Mouse (Mus musculus): ENCODE results near the gene Sf1.
A peak's percentile ranks its signal among the peaks of the same experiment; 100 is the strongest.

Sf1 gene

DNA sequence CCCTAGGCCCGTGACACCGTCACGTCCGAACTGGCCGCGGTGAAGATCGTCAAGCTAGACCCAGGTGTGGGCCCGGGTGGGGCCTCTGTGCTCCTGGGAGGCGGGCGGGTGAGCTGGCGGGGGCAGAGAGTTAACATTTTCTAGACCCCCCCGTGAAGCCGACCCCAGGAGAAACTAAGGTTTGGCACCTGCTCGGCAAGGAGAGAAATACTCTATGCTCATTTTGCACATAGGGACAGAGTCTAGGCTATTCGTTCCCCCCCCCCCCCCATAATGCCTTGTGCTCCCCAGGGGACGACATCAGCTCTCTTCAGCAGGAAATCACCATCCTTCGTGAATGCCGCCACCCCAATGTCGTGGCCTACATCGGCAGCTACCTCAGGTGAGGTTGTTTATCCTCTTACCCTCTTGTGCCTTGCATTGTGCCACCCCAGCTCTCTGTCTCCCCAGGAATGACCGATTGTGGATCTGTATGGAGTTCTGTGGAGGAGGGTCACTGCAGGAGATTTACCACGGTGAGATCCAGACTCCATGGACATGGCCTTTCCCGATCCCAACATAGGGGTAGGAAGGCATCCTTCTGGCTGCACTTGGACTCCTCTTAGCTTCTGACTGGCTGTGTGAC is 21.9 kb upstream of the Sf1 start:
- DNase-seq = no peak

GRCm38 (mm10) chr19:6342276-6342933 is 21.1 kb upstream of the Sf1 start:
- DNase-seq = no peak

- DNase-seq = no peak
Observed at GRCm38 (mm10) chr19:6343066-6343925, 20.2 kb upstream of the Sf1 start.

DNA sequence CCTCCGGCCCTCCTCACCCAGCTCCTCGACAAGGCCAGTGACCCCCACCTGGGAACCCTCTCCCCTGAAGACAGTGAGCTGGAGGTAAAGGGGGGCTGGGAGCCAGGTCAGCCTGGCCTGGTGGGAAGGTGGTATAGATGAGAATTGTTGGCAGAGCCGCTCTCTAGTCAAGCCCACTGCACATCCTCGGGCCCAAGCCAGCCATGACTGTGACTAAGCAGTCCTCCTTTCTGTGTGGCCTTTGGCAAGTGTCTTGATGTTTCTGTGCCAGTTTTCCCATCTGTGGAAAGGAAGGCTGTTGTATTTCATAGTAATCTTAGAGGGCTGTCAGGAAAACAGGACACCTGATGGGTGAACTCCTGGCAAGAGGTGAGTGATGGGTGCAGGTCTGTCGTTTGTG is 19.5 kb upstream of the Sf1 start:
- DNase-seq = no peak

- no peak for DNase-seq
Observed at GRCm38 (mm10) chr19:6346023-6346422, 17.5 kb upstream of the Sf1 start.

DNA sequence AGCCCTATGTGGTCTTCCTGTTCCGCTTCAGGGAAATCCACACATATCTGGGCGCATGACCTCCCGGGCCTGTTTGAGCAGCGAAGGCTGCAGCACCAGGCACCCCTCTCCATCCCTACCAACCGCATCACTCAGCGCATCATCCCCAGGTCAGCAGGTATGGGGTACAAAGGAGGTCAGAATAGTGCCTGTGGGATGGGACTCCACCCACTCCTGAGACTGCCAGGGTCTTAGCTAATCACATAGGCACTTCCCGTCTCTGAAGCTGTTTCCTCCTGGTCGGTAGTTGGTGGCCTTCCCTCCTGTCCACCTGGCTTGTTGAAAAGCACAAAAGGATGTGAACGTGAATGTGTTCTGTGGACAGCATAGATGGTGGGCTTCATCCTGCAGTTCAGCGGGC is 16.8 kb upstream of the Sf1 start:
- DNase-seq = no peak

- DNase-seq = no peak
Observed at GRCm38 (mm10) chr19:6347615-6348014, 15.9 kb upstream of the Sf1 start.

DNA sequence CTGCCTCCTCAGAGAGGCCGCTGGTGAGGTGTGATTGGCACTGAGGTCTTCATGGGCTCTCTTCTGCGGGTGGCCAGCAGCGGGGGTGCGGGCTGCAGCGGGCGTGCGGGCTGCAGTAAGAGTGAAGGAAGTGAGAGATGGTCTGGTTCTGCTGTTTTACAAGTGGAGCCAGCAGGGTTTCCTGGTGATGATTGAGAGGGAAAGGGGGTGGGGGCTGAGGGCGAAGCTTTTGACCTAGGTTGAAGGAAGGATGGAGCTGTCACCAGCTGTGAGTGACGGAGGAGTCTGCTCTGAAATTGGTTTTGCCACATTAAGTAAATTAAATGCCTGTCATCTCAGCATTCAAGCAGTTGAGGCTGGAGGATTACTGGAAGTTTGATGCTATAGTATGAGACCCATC is 14.8 kb upstream of the Sf1 start:
- no peak for DNase-seq

GRCm38 (mm10) chr19:6349215-6349983 is 14.1 kb upstream of the Sf1 start:
- DNase-seq = peak; percentile 32

DNA sequence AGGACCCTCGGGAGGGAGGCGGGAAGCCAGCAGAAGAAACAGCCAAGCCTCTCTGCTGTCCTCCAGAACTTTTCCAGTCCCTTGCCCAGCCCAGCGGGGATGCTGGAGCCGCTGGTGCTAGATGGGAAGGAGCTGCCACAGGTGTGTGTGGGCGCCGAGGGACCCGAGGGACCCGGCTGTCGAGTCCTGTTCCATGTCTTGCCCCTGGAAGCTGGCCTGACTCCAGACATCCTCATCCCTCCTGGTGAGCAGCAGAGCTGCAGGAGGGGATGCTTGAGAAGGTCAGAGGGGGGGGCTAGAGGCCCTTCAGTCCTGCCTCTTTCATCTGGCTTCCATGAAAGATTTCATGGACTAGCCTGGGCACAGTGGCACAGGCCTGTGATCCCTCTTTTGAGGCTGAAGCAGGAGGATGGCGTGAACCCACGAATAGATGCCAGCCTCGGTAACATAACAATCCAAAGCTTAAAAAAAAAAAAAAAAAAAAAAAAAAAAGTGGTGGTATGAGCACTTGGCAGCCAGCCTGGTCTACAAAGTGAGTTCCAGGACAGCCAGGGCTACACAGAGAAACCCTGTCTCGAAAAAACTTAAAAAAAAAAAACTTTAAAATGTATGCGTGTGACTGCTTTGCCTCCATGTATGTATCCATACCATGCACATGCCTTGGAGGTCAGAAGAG is 11.9 kb upstream of the Sf1 start:
- DNase-seq = no peak

DNA sequence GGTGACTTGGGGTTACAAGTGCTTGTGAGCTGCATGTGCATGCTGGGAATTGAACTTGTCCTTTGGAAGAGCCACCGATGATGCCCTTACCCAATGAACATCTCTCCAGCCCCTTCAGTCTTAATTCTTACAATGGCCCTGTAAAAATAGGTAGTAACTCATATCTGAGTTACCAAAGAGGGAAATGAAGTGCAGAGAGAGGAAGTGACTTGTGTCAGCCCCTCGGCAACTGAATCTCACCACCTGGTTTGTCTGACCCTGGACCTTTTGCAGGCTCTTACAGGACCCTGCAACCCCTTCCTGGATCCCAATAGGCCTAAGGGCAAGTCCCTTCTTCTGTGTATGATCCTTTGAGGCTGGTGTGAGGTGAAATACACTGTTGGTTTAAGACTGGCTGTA is 11.4 kb upstream of the Sf1 start:
- DNase-seq = no peak

DNA sequence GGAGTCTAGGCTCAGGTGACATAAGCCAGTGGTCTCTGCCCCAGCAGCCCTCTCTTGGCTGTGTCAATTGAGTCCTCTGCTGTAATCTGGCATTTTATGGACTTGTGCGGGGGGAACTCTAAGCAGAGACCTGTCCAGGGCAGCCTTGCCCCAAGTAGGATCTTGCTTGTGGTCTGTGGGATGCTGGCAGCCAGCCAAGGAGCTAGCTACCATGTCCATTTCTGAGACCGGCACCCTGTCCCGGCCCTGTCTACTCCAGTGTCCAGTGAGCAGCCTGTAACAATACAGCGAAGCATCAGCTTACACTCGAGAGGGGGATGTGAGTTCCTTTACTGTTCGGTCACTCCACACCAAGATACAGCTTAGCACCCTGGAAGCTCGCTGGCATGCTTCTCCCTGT is 9.5 kb upstream of the Sf1 start:
- no peak for DNase-seq

DNA sequence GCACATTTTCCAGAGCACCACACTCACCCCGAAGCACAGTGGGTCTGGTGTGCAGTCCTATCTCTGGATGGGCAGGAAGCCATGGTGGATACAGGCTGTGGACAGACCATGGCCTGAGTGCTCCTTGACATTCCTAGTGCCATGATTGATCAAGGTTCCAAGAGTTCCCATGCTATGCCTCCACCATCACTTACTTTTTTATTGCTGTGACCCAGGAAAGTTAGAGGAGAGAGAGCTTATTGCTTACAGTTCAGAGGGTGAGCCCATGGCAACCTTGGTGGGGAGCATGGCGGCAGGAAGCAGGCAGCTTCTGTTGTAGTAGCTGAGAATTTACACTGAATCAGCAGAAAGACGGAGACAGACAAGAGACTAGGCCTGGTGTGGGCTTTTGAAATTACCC is 2.2 kb upstream of the Sf1 start:
- DNase-seq = no peak

- no peak for DNase-seq
Observed at GRCm38 (mm10) chr19:6363091-6363410, 439 bp upstream of the Sf1 start.

- DNase-seq = peak; percentile 92
Observed at GRCm38 (mm10) chr19:6364317-6364725, 831 bp downstream of the Sf1 start.

GRCm38 (mm10) chr19:6364842-6365241 is 1.4 kb downstream of the Sf1 start:
- no peak for DNase-seq

DNA sequence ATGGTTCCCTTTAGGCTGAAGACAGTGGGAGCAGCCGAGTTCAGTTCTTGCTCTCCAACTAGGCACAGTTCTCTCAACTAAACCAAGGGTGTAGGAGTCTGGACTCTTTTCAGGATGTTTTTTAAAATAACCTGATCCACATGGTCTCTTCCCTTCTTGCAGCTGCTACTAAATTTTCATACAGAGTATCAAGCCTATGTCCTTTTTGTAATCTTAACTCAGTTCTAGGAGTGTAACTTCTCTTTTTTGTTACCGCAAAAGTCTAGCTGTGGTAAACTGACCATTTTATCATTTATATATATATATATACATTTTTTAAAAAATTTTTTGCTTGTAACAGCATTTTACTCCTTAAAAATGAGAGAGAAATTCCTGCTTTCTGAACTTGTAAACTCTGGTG is 6.7 kb downstream of the Sf1 start:
- no peak for DNase-seq

DNA sequence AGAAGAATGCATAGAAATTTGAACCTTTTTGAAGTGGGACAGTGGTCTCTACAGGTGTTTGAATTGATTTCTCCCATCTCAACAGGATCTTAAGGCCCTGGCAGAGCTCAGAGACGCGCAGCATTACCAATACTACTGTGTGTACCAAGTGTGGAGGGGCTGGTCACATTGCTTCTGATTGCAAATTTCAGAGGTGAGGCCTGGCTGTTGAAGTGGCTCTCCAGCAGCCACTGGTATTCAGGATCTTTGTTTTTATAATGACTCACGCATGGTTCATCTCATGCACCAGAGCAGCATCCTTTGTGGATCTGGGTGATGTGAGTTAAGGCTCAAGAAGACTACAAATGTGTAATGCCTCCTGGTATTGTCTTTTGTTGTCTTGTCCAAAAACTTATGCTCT is 8.9 kb downstream of the Sf1 start:
- DNase-seq = no peak

DNA sequence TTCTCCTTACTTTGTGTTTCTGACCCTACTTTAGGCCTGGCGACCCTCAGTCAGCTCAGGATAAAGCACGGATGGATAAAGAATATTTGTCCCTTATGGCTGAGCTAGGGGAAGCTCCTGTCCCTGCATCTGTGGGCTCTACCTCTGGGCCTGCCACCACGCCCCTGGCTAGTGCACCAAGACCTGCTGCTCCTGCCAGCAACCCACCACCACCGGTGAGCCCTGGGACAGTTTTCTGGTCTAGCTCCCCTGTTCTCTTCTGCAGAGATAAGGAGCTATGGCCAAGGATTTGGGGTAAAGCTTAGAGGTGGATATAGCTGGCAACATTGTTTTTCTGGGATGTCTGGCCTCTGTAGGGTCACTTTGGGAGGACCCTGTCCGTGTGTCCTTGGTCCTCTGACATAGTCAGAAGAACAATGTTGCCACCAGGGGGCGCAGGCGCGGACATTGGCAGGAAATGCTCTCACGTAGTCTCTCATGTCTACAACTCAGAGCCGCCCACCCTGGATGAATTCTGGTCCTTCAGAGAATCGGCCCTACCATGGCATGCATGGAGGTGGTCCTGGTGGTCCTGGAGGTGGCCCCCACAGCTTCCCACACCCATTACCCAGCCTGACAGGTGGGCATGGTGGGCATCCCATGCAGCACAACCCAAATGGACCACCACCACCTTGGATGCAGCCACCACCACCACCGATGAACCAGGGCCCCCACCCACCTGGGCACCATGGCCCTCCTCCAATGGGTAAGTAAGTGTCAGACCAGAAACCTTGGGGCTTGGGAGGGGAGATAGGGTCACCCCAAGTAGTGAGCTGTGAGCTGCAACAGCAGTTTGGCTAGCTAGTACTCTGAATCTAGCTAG is 10.3 kb downstream of the Sf1 start:
- peak; percentile 82 for DNase-seq

DNA sequence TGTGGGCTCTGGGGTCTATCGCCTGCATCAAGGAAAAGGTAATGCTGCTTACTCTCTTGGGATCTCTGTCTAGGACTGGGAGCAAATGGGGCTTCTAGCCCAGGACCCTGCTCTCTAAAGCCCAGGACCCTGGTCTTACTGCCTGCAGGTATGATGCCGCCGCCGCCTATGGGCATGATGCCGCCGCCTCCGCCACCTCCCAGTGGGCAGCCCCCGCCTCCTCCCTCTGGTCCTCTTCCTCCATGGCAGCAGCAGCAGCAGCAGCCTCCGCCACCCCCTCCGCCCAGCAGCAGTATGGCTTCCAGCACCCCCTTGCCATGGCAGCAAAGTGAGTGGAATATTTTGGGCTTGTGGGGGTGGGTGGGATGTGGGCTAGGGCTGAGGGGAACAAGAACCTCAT is 11.1 kb downstream of the Sf1 start:
- DNase-seq = no peak

- no peak for DNase-seq
Observed at GRCm38 (mm10) chr19:6375423-6376254, 12.1 kb downstream of the Sf1 start.
